Mouse (Mus musculus): ENCODE measurements around the gene Stab2.
A peak's percentile ranks its signal among the peaks of the same experiment; 100 is the strongest.

The Stab2 gene

DNA sequence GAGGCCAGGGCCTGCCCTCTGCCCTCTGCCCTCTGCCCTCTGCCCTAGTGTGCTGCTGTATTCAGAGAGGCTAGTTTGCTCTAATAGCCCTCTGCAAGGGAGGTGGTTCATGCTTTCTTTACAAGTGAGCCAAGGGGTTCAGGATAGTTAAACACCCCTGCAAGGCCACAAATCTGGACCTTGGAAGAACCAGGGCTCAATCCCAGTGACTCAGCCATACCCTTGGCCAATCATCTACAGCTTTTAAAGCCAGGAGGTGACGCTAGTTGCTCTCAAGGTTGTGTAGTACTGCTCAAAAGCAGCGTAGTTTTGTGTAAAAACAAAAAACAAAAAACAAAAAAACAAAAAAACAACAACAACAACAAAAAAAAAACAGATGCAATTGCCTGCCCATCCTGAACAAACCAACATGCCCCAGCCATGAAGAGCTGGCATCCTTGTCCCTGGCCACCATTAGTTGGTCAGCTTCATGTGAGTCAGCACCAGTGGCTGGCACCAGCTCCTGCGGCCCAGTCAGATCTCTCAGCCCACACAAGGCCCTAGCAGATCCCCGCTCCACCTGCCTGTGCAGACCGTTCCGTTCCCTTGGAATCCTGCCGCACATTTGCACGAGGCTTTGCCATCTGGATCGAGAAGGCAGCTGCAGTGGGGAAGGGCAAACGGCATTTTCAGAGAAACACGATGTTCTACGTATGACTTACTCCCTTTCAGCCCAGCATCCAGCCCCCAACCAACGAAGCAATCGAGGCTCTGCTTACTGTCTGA lies 117.5 kb downstream of the Stab2 start:
- no peak for DNase-seq

- peak; percentile 21 for DNase-seq
Observed at GRCm38 (mm10) chr10:86889440-86889839, 118.4 kb downstream of the Stab2 start.

GRCm38 (mm10) chr10:86886434-86886833 lies 121.4 kb downstream of the Stab2 start:
- DNase-seq, result no peak

GRCm38 (mm10) chr10:86881448-86881847 lies 126.4 kb downstream of the Stab2 start:
- DNase-seq, result no peak

DNA sequence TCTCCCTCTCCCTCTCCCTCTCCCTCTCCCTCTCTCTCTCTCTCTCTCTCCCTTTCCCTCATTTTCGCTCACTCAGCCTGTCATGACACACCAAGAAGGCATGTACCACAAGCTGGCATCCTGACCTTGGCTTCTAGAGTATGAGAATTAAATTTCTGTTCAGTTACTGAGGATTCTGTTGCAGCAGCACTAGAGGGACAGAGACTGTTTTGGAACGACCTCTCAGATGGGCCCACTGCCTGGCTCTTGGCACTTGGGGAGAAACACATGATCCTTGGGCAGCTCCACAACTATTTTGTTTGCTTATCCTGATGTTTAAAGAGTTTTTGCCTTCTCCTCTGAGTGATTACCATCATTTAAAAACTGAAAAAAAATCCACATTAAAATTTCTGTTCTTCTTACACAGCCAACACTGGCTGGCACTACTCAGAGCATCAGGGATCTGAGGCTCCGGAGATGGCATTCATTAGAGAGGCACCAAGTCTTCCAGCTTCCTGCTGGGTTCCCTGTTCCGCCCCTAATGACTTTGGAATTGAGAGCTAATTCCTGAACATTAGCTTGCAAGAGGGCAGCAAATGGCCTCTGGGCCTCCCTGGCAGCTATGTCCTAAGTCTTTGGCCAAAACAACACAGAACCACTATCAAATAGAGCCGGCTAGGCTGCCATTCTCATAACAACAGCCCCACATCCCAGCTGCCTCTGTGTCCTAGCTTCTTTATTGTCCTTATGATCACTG lies 127.6 kb downstream of the Stab2 start:
- peak; percentile 61 for DNase-seq

DNA sequence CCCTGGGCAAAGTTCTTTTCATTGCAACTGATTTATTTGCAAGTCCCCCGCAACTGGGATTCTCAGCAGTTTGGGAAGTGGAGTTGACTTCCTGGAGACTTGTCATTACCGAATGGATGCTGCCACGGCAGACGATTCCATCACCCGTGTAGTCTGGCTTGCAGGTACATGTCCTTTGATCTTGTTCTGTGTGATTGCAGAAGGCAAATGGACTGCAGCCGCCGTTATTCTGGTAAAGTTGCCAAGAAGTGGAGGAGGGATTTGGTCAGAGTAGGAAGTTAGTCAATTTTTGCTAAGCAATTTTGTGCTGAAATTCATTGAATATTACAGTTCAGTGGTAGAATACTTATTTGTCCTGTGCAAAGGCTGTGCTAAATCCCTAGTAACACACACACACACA lies 129.1 kb downstream of the Stab2 start:
- no peak for DNase-seq

GRCm38 (mm10) chr10:86872591-86872990 lies 135.2 kb downstream of the Stab2 start:
- no peak for DNase-seq

DNA sequence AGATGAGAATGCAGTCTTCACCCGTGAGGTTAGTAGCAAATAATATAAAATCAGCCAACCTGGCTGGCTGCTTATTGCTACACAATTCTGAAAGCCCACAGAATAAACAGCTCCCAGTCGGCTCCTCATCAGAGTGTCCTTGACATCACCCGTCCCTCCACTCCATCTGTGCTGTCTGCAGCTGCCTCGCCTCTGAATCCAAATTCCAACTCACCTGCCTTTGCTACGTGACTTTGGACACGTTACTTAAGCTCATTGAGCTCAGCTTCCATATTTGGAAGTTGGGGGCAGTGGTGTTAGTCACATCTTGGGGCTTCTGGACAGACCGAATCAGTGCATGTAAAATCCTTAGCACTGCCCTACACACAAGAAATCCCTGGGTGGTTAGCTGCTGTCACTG lies 135.7 kb downstream of the Stab2 start:
- no peak for DNase-seq

GRCm38 (mm10) chr10:86863429-86863828 lies 144.4 kb downstream of the Stab2 start:
- DNase-seq, result no peak

GRCm38 (mm10) chr10:86862496-86862895 lies 145.3 kb downstream of the Stab2 start:
- DNase-seq, result no peak

DNA sequence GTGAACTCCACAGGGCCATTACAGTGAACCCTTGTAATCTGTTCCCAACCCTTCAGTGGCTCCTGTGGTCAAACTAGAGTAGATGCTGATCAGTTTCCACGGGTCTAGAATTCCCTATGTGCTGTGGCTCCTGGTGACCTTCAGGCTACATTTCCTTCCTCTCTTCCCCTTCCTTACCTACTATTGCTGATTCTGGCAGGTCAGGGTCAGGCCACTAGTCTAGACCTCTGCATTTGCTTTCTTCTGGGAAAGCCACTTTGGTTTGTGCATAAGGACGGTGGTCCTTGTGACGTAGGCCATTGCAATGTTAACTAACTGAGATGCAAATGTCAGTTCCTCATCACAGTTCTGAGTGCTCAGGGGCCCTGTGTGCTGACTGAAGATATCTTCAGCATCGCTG lies 147.4 kb downstream of the Stab2 start:
- DNase-seq, result no peak

DNA sequence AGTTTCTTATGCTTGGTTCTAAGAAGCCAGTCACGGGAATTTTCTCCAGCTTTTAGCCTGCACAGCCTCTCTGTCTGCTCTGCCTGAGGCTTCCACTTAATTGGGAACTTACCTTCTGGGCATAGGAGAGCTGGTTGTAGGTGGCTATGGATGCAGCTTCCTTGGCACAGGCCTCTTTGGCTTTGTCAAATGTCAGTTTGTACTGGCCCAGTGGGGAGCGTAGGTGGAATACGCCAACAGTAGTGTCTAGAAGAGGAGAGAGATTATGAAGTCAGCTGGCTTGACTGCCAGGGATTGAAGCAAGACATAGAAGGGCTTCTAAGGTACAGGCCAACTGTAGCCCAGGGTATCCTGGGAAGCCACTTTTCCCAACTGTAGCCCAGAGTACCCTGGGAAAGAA lies 154.4 kb downstream of the Stab2 start:
- DNase-seq, result no peak

DNA sequence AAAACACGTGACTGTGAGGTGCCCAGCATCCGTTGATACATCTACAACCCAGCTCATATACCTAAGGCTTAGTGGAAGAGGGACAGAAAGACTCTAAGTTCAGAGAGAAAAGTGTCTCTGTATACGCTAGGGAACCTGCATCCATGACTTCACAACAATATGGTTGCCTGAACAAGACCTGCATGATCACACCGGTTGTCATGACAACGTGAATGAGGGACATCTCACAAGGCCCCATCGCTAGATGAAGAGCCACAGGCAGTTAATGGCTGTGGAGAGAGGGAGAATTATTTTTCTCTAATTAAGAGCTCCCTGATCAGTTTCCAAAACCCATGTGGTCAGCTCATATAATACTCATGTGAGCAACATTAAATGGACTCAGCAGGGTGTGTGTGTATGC lies 155.7 kb downstream of the Stab2 start:
- DNase-seq, result no peak

- DNase-seq, result no peak
Observed at GRCm38 (mm10) chr10:86849508-86849907, 158.3 kb downstream of the Stab2 start.

GRCm38 (mm10) chr10:86849087-86849486 lies 158.7 kb downstream of the Stab2 start:
- no peak for DNase-seq

DNA sequence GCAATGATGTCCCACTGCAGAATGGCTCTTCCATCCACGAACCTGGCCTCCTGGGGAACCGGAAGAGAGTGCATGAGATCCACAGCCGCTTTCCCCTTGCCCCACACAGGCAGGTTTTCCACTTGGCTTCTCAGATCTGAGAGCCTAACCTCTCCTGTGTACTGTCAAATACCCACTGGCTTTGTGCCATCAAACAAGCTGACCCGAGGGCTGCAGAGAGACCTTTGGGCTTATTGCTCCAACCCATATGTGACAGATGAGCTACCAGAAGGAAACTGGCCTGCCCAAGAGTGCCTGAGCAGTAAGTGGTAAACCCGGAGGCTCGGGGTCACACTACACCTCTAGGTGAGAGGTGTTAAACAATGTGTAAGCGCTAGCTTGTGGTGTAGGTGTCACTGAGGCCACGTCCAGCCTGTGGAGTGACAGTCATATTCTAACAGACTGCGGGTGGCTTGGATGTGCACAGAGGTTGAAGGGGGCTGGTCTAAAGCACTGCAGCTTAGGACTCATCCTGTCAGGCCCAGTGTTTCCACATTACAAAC lies 160.8 kb downstream of the Stab2 start:
- DNase-seq, result no peak

GRCm38 (mm10) chr10:86842659-86843058 lies 165.2 kb downstream of the Stab2 start:
- DNase-seq, result no peak

GRCm38 (mm10) chr10:86838827-86839226 lies 169.0 kb downstream of the Stab2 start:
- DNase-seq, result peak; percentile 43

- peak; percentile 44 for DNase-seq
Observed at GRCm38 (mm10) chr10:86836784-86837183, 171.0 kb downstream of the Stab2 start.

DNA sequence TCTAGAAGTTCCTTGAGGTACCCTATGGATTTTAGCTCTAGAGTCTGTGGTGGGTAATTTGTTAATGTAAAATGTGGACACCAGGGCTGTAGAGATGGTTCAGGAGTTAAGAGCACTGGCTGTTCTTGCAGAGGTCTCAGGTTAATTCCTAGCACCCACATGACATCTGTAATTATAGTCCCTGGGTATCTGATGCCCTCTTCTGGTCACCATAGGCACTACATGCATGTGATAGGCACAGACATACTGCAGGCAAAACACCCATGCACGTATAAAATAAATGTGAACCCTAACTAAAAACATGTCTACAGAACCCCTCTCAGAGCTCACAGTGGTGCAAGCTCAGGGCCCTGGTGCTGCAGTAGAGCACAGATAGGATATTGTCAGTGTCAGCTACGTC lies 178.3 kb downstream of the Stab2 start:
- no peak for DNase-seq

DNA sequence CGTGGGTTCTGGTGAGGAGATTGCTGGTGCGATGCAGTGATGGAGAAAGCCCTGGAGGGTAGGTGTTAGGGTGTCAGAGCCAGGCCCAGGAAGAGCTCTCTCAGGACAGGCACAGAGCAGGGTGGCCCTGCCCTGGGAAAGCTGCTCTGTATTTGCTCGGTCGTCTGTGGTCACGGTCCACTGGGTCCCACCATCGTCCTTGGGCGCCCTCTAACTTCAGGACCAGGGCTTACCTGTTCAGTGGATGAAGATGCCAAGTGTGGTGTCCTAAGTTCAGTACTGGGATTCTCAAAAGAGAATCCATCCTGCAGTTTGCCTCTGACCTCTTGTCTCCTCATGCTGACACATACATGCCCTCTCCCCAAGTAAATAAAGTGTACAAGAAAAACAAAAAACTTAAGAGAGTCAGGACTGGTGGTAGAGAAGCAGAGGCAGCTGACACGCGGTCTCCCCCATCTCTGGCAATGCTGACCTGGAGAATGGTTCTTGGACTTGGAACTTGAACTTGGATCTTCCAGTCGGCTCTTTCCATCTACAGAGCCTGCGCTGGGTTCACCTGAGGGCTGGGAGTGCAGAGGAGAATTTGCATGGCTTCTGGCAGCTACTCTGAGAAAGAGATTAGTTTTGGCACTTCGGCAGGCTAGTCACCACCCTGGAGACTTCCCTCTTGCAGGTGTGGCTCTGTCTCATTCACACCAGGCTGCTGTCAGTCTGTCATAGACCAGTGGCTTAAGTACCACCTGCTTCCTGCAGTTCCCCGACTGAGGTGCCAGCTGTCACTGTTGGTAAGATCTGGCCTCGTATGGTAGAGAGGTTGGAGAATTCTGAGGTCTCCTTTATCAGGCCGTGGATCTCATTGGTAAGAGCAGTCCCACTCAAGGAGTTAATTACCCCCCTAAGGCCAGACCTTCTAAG lies 179.3 kb downstream of the Stab2 start:
- DNase-seq, result no peak

DNA sequence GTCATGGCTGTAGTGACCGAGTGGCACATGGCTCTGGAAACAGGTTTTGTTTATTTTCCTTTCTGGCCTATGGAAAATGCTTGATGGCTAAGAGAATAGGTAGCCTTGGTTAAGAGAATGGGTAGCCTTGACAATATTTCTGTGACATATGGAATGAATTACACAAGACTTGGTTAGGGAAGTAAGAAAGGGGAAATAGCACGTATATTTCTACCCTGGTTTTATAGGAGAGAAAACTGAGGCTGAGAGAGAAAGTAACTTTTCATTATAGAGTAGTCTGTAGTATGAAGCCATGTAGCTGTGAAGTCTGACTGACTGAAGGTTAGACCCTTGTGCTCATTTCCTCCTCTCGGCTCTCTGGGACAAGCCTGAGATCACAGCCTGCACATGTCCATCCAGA lies 180.9 kb downstream of the Stab2 start:
- DNase-seq, result no peak

DNA sequence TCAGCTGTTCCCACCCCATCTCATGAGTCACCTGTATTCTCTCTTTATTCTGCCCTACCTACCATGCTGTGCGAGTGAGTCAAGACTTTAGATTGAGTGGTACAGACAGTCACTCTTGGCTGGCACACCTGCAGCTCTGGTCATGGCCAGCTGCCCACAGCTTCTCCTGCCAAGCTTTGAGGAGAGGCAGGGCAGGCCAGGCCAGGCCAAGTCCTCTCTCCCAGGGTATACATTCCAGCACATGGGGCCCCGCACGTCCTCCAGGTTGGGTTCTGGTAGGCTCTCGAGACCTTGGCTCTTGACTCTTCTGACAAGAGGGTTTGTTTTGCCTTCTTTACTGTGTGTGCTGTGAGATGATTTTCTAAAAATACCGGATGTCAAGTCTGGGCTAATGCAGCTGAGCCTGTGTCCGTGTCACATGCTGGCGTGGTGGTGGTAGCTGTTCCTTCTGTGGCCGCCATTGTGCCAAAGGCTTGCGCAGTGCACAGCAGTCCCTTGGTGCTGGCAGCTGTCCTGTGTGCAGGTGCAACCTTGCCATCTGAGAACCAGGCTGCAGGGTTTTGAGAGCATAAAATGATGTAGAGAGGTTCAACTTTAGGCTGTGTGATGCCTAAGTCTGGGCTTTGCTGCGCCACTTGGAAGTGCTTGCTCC lies 181.8 kb downstream of the Stab2 start:
- peak; percentile 78 for DNase-seq
